Mouse (Mus musculus): ENCODE data around the gene Adgrv1.
"Not testable (repeated sequence)": the region's sequence is repeated elsewhere in the genome, so short reads cannot be mapped to it uniquely, and the experiment has no call there.

The Adgrv1 gene

DNA sequence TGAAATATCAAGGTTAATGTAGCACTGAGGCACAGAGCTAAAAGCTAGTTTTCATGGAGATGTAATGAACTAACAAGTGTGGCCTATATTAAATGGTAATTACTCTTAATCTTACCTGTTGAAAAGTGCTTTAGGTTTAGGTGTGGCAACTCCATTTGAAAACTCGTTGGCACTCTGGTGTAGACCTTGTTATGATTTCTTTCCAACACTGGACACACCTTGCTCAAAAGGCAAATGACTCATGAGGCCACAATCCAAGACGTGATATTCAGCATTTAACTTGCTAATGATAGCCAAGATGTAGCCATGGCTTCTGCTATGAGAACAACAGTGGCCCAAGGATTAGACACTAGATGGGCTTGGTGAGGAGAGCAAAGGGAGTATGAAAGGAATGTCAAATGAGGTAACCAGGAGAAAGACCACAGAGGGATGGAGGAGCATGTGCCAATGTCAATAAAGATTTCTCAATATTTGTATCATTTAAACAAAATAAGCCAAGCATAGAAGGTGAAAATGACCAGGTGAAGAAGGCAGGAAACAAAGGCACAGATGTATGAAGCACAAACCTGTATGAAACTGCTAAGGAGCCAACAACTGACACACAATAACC is 289.9 kb downstream of the Adgrv1 start:
- no peak for DNase-seq (ENCODE audit: low read depth, low spot score)

DNA sequence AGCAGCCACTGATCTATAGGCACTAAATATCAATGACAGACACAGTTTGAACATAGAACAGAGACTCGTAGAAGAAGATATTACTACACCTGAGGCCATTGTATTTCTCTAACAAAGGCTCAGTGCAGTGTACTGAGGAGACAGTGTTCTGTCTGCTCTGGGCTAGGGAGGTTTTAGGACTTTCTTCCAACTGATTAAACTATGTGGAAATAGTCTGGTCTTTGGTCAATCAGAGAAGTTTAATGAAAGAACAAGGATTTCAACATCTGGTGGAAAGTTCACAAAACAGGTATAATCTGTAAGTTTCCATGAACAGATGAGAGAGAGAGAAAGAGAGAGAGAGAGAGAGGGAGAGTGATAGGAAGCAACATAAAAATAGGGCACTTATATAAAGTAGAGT is 297.7 kb downstream of the Adgrv1 start:
- no peak for DNase-seq (ENCODE audit: low read depth, low spot score)

DNA sequence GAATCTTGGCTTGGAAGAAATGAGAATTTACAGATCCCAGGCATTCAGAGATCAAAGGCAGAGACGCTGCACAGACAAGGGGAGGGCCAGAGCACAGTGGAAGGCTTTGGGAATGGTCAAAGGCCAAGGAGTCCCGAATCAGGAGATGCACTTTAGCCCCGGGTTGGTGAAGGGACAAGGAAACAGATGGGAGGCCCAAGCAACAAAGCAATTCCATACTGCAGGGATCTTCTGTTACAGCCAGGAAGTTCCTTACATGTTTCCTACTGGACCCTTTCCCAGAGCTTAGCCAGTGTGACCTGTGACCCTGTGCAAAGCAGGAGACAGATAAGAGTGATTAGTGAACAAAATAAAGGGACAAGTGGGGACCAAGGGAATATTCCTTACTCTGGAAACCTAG is 300.9 kb downstream of the Adgrv1 start:
- DNase-seq (ENCODE audit: low read depth, low spot score): no peak

DNA sequence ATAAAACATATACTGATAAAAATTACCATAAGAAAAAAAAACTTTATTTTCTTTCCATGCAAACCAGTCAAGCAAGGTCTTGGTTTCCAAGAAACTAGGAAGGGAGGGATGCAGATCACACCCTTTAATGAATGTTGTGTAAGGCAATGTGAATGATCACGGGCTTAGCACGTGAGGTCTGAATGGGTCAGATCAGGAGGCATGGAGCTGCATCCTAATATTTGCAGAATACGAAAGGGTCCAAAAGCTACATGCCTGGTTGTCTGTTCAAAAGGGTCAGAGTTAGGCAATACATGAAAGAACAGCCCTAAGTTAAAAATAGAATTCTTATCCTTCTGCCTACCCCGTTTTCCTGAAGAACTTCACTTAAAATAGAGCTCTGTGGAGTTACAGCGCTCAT is 303.2 kb downstream of the Adgrv1 start:
- no peak for DNase-seq (ENCODE audit: low read depth, low spot score)

DNA sequence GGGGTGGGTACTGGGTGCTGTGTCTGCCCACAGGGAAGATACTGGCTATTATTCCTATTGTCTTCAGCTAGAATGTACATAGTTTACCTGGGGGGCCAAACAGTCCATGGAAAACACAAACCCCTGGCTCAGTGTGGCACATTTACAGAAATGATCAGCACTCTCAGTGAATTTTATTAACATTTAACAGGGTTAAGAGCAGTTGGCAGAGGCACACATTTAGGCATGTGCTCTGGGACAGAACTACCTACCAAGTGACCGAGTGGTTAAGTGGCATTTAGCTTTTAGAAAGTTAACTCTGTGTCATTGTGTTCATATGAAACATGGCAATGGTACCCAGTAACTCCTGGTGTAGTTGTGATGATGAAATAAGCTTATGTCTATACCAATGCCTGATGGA is 304.8 kb downstream of the Adgrv1 start:
- DNase-seq (ENCODE audit: low read depth, low spot score): no peak

DNA sequence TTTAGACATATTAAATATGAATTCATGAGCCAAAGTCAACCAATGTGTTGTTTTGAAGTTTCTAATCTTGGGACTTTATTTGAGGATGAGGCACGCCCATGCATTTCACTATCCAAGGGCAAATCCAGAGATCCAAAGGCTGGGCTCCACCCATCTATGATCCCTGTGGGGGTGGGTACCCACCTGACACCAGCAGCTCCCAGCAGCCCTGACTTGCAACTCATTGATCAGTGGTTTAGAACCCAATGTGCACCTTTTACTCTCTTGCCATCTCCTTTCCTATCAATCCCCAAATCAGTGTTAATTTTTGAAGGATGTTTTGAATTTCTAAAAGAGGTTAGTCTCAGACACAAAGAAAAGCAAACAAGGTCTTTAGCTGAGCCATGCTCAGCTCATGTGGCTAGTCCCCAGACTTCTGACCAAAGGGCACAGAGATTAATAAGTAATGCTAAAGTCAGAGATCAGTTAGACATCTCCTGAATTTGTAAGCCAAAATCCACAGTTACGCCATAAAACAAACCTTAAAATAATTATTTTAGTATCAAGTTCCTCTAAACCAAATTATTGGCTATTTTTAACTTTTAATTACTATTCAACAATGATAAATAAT is 307.2 kb downstream of the Adgrv1 start:
- no peak for DNase-seq (ENCODE audit: low read depth, low spot score)

DNA sequence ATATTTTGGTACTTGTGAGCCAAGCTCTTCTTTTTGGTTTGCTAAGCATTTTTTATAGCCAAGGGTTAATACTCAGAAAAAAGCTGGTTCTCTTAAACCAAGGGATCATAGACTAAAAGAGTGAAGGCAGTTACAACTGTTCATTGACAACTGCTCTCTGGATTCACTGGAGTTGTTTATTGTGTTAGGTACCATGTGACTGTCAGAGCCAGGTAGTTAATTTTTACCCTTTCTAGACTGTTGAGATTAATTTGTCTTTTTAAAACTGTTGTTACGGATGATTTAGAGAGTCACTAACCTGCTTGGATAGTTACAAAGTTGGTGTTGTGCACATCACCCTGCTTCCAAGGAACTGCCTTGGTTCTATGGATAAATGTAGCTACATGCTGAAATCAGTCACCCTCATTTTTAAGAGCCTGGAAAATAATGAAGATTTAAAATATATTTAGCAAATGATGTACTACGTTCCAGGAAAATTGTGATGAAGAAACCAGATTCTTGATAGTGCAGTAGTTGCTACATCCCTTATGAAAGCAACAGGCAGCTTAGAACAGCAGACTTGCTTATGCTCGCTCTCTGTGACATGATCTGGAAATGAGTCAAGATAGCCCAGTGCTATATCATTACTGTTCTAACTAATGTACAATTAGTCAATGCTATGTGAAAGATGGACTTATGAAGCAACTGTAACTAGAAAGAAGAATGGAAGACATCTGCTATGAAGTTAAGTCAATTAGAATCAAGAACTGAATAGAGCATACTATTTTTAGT is 309.2 kb downstream of the Adgrv1 start:
- no peak for DNase-seq (ENCODE audit: low read depth, low spot score)

DNA sequence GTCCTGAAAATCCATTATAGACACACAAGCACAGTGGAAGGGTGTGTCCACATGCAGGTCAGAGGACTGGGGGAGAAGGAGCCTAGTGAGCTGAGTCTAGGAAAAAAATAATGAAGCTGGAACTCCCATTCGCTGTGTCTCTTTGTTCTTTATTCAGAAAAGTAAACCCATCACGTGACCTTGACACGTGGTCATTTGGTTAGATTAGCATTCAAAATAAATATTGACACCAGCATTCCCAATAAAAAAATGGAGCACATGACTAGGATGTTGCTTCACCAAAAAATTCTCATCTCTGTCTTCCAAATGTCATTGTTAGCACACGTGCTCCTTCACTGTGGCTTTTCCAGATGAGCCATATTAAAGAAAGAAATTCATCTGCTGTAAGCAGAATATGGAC is 316.4 kb downstream of the Adgrv1 start:
- no peak for DNase-seq (ENCODE audit: low read depth, low spot score)

DNA sequence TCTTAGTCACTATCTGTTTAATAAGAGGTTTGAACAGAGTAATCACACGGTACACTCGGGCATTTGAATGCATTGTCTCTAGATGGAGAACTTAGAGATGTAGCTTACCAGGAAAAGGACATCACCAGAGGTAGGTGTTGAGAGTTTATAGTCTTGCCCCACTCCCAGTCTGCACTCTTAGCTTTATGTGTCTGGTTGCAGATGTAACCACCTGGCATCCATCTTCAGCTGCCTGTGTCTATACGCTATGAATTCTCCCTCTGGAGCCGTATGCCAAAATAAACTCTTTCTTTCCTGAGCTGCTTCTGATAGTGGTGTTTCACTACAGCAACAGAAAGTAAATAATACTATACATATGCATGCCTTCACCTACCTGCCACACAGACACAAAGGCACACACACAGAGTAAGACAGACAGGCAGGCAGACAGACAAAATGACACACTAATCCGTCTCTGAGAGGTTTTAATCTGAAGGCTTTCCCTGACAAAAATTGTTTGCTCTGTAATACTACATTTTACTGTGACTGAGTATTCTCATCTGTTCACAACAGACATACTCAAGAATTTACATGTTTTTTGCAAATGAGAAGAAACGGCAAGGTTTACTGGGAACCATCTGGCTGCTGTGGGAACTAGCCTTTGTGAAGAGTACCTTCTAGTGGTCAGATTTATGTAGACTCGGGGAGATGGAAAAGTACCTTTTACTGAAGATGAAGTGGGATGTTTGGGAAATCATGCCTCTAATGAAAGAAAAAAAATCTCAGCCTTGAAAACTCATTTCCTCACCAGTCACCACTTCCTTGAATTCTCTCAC is 318.4 kb downstream of the Adgrv1 start:
- DNase-seq (ENCODE audit: low read depth, low spot score): peak; percentile 54

DNA sequence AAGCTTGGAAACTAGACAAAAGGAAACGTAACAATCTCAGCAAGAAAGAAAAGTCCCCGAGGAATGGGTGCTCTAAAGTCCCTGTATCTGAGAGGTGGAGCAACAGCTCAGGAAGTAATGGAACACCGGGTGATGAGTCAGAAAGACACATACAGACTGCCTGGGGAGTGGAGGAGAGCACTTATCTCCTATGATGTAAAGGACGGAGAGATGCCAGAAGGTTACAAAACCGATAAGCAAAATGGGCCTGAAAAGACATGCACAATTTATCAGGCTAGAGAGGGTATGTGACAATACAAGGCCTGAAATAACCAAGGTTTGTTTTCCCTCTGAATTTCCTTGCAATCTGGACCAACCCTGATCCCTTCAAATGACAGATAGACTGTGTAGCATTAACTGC is 320.8 kb downstream of the Adgrv1 start:
- no peak for DNase-seq (ENCODE audit: low read depth, low spot score)

DNA sequence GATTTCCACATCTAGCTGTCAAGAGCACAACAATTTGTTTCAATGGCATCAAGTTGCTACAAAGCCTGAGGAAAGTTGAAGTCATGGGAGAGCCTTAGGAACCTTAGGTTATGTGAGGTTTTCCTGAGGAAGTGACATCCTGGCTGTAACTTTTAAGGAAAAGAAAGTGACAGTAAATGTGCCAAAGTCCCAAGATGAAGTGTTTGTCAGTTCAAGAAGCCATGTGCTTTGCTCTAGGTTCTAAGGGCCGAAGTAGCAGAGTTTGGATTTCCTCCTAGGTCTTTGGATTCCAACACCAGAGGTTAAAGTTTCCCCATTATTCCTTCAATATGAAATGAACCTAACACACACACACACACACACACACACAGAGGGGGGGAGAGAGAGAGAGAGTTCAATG is 332.1 kb downstream of the Adgrv1 start:
- no peak for DNase-seq (ENCODE audit: low read depth, low spot score)

DNA sequence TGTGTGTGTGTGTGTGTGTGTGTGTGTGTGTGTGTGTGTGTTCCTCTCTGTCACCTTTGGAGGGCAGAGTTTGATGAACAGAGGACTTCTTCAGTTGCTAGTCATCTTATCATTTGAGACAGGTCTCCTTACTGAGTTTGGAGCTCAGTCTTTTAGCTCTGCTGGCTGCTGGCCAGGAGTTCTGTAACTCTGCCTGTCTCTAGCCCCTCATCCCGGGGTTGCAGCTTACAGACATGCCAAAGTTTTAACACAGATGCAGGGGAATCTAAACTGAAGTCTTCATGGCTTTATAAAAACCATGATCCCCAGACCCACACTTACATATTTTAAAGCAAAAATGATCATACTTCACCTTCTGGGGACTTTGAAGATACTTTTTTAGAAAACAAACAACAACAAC is 338.8 kb downstream of the Adgrv1 start:
- DNase-seq (ENCODE audit: low read depth, low spot score): no peak

DNA sequence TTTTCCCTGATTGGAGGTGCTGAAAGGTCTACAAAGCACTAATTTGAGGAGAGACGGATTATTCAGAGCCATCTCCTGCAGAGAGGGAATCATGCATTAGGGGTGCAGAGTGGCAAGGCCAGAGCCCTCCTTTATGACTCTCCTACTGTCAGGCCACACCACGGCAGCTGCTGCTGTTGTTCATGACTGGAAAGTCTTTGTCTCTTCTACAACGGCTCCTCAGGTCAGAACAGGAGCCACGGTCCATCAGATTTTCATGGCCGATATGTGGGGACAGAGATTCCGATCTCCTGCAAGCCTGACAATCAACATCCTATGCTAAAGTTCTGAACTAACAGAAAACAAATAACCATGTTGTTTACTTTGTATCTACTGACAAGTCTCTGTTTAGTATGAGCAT is 350.8 kb downstream of the Adgrv1 start:
- DNase-seq (ENCODE audit: low read depth, low spot score): no peak

DNA sequence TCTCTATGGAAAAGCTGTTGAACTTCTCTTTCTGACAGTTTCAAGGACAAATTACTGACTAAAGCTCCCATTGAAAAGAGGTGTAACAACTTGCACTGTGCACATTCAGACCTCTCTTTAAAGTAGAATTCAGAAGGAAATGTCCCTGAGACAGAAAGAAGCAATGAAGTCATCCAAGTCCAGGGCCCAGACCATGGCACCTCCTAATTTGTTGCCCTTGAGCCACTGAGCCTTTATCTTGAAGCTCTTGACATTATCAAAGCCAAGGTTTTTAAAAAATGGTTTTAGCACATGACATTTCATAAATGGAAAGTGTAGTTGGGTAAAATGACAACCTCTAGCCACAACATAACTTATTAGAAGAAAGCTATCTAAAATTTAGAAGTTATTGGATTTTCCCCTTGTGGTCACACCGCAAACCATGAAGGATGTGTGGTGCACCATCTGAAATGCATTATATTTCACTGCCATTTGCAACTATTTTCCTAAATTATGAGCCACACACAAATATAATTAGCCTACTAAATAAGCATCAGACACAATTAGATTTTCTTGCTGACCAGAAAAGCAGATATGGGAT is 352.2 kb downstream of the Adgrv1 start:
- DNase-seq (ENCODE audit: low read depth, low spot score): no peak

DNA sequence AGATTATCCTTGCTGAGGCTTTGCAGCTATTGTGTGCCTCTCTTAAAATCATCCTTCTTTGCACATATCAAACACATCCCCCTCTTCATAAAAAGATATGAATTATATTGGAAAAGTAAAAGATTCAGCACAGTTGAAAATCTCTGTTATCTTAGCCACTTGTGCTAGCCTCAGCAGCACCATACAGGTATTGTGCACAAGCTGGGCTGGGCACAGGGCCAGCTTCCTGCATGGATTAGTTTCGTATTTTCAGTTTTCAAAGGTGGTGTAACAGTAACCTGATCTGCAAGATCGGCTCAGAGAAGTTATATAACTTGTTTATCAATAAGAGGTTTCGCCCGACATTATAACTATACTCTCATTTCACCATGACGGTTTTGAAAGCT is 353.6 kb downstream of the Adgrv1 start:
- no peak for DNase-seq (ENCODE audit: low read depth, low spot score)

DNA sequence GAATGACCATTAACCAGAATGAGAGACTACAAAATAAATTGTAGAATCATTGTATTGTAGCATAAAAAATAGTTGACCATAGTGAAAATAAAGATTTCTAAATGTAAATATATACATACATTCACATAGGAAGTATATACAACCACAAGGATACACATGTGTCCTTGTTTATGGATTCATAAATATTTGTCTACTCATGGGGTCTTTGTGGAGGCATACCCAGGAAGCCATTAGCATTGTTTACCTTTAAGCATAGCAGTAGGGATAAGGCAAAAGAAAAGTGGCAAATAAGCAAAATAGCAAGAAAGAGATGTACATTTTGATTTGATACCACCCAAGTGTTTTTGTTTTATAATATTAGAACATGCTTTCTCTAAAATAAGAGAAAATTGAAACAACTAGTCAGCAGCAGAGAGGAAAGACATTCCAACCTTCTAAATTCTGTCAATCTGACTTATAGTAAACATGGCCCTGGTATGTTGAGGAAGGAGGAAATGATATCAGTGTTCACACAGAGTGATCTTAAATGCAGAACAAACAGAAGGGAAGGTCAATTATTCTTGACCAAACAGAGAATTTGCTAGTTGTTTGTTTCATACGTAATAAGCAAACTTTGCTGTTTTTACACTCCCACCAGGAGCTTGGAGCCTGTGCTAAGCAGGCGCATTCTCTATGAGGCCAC is 354.1 kb downstream of the Adgrv1 start:
- no peak for DNase-seq (ENCODE audit: low read depth, low spot score)

DNA sequence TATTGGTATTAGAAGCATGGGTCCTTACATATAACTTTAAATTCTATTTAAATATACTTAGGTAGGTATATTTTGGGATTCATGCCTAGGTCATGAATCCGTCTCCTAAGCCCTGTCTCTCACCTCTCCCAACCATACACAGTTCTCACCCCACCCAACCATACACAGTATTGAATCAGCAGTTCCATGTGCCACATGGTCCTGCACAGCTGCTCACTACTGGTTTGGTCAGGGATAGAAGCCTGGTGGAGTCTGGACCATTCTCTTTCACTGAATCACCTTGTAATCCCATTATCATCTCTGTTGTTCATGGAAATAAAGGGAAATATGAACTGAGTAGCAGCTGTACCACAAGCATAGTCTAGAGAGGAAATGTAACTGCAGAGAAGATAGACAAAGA is 359.1 kb downstream of the Adgrv1 start:
- no peak for DNase-seq (ENCODE audit: low read depth, low spot score)

DNA sequence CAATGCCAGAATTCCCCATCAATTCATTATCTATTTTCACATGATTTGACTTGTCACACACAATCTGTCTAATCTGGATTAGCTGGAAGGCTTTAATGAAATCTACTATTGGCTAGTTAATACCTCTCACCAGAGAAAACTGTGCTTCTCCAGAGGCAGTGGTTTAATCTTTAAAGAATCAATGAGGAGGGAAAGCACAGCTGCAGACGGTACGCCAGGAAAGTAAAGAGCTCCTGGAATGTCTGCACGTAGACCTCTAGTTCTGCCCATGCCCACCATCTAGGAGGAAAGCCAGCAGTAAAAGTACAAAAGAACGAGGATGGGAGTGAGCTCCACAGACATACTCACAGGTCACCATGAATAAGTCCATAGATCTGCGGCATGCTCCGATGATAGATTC is 362.6 kb downstream of the Adgrv1 start:
- DNase-seq (ENCODE audit: low read depth, low spot score): no peak

DNA sequence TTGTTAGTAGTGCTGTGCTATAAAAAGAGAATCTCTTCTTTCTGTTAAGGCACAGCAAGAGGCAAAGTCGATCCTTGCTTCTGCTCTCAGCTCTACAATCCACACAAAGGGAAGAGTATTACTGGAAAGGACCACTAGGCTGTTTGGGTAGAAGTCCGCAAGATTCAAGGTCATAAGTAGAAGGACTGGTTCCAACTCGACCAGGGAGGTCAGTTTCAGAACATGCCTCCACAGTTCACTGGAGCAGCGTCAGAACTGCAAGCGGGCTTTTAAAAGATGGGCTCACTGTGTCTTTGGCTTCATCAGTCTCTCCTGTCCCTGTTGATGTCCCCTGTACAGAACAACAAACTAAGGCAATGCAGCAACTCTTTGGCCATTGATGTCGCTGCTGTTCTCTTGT is 363.9 kb downstream of the Adgrv1 start:
- no peak for DNase-seq (ENCODE audit: low read depth, low spot score)

DNA sequence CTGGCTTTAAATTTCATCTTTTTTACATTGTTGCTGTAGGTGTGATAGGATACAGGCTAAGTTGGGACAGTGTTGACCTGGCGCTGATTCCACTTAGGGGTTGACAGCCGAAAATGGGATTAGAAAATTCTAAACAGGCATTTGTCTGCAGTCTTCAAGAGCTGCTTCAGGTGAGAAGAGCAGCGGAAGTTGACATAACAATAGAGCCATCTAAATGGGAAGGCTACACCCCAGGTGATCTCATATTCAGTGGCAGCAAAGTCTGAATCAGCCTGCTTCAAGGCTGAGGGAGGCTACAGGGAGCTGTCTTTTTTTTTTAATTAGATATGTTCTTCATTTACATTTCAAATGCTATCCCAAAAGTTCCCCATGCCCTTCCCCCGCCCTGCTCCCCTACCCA is 365.5 kb downstream of the Adgrv1 start:
- not testable (repeated sequence) for DNase-seq (ENCODE audit: low read depth, low spot score)

DNA sequence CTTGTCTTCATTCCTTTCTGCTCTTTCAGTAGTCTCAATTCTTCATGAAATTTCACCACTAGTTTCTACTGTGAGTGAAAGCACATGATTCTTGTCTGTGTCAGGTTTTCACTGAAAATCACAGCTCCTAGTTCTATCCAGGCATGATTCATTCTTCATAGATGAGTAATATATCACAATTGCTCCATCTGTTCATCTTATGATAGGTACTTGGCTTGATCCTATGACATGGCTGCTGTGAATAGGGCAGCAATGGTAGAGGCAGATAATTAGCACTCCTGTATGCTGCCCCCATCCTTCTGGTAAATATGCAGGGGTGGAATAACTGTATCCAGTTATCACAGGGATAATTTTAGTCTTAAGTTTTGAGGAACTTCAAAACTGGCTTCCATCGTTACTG is 368.5 kb downstream of the Adgrv1 start:
- DNase-seq (ENCODE audit: low read depth, low spot score): no peak

Measured in forelimb bud, embryonic 11.5 days (tissue).